Mouse (Mus musculus) limb, embryonic 10.5 days (tissue): Measurements from ENCODE around the gene Hectd4. TPM values are rescaled to one million over a fixed set of nuclear protein-coding genes. Genes with fewer than 3 reads are reported as not detected.
A peak's percentile ranks its signal among the peaks of the same experiment; 100 is the strongest.

Experiments
- DNase-seq: peaks from one replicate; pipeline ENCODE4 v3.0.0-alpha.2; 2017; ENCODE audit warnings: low spot score
- H3K27ac ChIP-seq: fragments of 300-500 bp; sonication (generic); 2 replicates; pipeline ENCODE4 v1.5.1; 2016; ENCODE audit warnings: mild to moderate bottlenecking
- H3K27me3 ChIP-seq: fragments of 300-500 bp; sonication (generic); 2 replicates; pipeline ENCODE4 v1.6.1; 2016; ENCODE audit warnings: low read depth, mild to moderate bottlenecking; ENCODE audit not compliant: poor library complexity, severe bottlenecking
- H3K36me3 ChIP-seq: fragments of 300-500 bp; sonication (generic); 2 replicates; pipeline ENCODE4 v1.6.1; 2016; ENCODE audit warnings: mild to moderate bottlenecking, moderate library complexity
- H3K4me1 ChIP-seq: fragments of 300-500 bp; sonication (generic); 2 replicates; pipeline ENCODE4 v1.6.1; 2016
- H3K4me3 ChIP-seq: fragments of 300-500 bp; sonication (generic); 2 replicates; pipeline ENCODE4 v1.5.1; 2016; ENCODE audit warnings: mild to moderate bottlenecking, moderate library complexity
- H3K9me3 ChIP-seq: fragments of 300-500 bp; sonication (generic); replicated peaks from 2 replicates; pipeline ENCODE4 v1.6.1; 2016; ENCODE audit warnings: mild to moderate bottlenecking
- whole genome bisulfite sequencing: fragments of 180-500 bp; shearing (Covaris S2); methylation state at CpG from one replicate; pipeline ENCODE4 v1.1.7; 2016; 5-methylcytosine and 5-hydroxymethylcytosine counted together
- polyA plus RNA-seq: library from polyadenylated mRNA; unstranded; fragments of >200 nt; fragmentation: Nextera tagmentation; extraction: Ambion mirVana; gene quantifications from 2 replicates; pipeline ENCODE4 v1.2.1, GENCODE M21; 2016

Gene Hectd4
- polyA plus RNA-seq, 1 experiment from 2014 or later: 4.2 TPM

GRCm38 (mm10) chr5:121387126-121387525, 167.1 kb downstream of the Hectd4 start:
- H3K4me1 ChIP-seq: peaks cover 24% of the 10 kb centered on the region
- WGBS: 63% methylated on average over 4 of the region's 4 CpGs
- DNase-seq: no peak
- no peaks in the 10 kb centered on the region for H3K9me3 ChIP-seq
- no peak overlapping the region for H3K4me3 ChIP-seq
- peaks cover 13% of the 10 kb centered on the region for H3K27me3 ChIP-seq
- no peak overlapping the region for H3K27ac ChIP-seq
- peaks cover 12% of the 10 kb centered on the region for H3K36me3 ChIP-seq

GRCm38 (mm10) chr5:121389106-121389505, 169.1 kb downstream of the Hectd4 start:
- 83% methylated on average over 7 of the region's 7 CpGs for WGBS
- Histone ChIP-seq H3K4me3 (no peak overlapping the region), H3K36me3 (no peaks in the 10 kb centered on the region), H3K27me3 (peaks cover 13% of the 10 kb centered on the region), H3K9me3 (no peaks in the 10 kb centered on the region), H3K27ac (no peak overlapping the region), H3K4me1 (peaks cover 21% of the 10 kb centered on the region)
- DNase-seq: no peak

GRCm38 (mm10) chr5:121389691-121390090, 169.7 kb downstream of the Hectd4 start:
- peaks cover 13% of the 10 kb centered on the region for H3K27me3 ChIP-seq
- peaks cover 16% of the 10 kb centered on the region for H3K4me1 ChIP-seq
- no peak for DNase-seq
- no peaks in the 10 kb centered on the region for H3K9me3 ChIP-seq
- H3K27ac ChIP-seq: no peak overlapping the region
- H3K36me3 ChIP-seq: no peaks in the 10 kb centered on the region
- no peak overlapping the region for H3K4me3 ChIP-seq

- H3K4me3 ChIP-seq: no peak overlapping the region
- WGBS: 64% methylated on average over 16 of the region's 16 CpGs
- H3K4me1 ChIP-seq: 0 out of 2 replicates have a peak, but pooled peaks cover 3% of the 10 kb centered on the region
- H3K27ac ChIP-seq: no peak overlapping the region
- no peak for DNase-seq
- no peaks in the 10 kb centered on the region for H3K36me3 ChIP-seq
- no peaks in the 10 kb centered on the region for H3K27me3 ChIP-seq
- H3K9me3 ChIP-seq: no peaks in the 10 kb centered on the region
These were observed 172.8 kb downstream of the Hectd4 start for GRCm38 (mm10) chr5:121392667-121393380.

- Histone ChIP-seq H3K36me3 (no peaks in the 10 kb centered on the region), H3K9me3 (no peaks in the 10 kb centered on the region), H3K4me1 (peaks cover 3% of the 10 kb centered on the region; the same call in 1 of the 2 replicates), H3K27ac (no peak overlapping the region), H3K4me3 (no peak overlapping the region), H3K27me3 (no peaks in the 10 kb centered on the region)
- WGBS: 84% methylated on average over 3 of the region's 3 CpGs
- DNase-seq: no peak
These were observed 173.4 kb downstream of the Hectd4 start for GRCm38 (mm10) chr5:121393402-121393801.

GRCm38 (mm10) chr5:121395621-121396020, 175.6 kb downstream of the Hectd4 start:
- H3K27ac ChIP-seq: no peak overlapping the region
- DNase-seq: no peak
- peaks cover 11% of the 10 kb centered on the region for H3K36me3 ChIP-seq
- WGBS: 85% methylated on average over 5 of the region's 5 CpGs
- H3K9me3 ChIP-seq: no peaks in the 10 kb centered on the region
- peaks cover 21% of the 10 kb centered on the region for H3K4me1 ChIP-seq
- H3K27me3 ChIP-seq: no peaks in the 10 kb centered on the region
- no peak overlapping the region for H3K4me3 ChIP-seq

- Histone ChIP-seq H3K9me3 (no peaks in the 10 kb centered on the region), H3K27me3 (no peaks in the 10 kb centered on the region), H3K27ac (peak within 1 kb of the TSS; percentile 92), H3K36me3 (peaks cover 30% of the 10 kb centered on the region), H3K4me1 (peaks cover 21% of the 10 kb centered on the region), H3K4me3 (peak within 1 kb of the TSS; percentile 76)
- DNase-seq: peak; percentile 98
- 10% methylated on average over 52 of the region's 53 CpGs for WGBS
These were observed 177.4 kb downstream of the Hectd4 start, which contains the start of gene Naa25 for GRCm38 (mm10) chr5:121397187-121398145. Naa25 (plus strand) TSS chr5:121397936.

GRCm38 (mm10) chr5:121398146-121398964, 178.3 kb downstream of the Hectd4 start:
- WGBS: under 1% methylated on average over 67 of the region's 67 CpGs
- Histone ChIP-seq H3K4me1 (peaks cover 21% of the 10 kb centered on the region), H3K4me3 (peak overlapping the region; percentile 76), H3K9me3 (no peaks in the 10 kb centered on the region), H3K27me3 (no peaks in the 10 kb centered on the region), H3K27ac (peak overlapping the region; percentile 92), H3K36me3 (peaks cover 39% of the 10 kb centered on the region)
- peak; percentile 81 for DNase-seq

- Histone ChIP-seq H3K9me3 (no peaks in the 10 kb centered on the region), H3K27ac (no peak overlapping the region), H3K4me1 (peaks cover 21% of the 10 kb centered on the region), H3K27me3 (no peaks in the 10 kb centered on the region), H3K4me3 (peak overlapping the region; percentile 76), H3K36me3 (peaks cover 45% of the 10 kb centered on the region)
- DNase-seq: no peak
- 58% methylated on average over 9 of the region's 9 CpGs for WGBS
These were observed 179.0 kb downstream of the Hectd4 start for GRCm38 (mm10) chr5:121398965-121399462.

- Histone ChIP-seq H3K27ac (no peak overlapping the region), H3K36me3 (peaks cover 49% of the 10 kb centered on the region), H3K9me3 (no peaks in the 10 kb centered on the region), H3K4me3 (peak overlapping the region; percentile 76; the same call in 1 of the 2 replicates), H3K27me3 (no peaks in the 10 kb centered on the region), H3K4me1 (peaks cover 21% of the 10 kb centered on the region)
- 91% methylated on average over 5 of the region's 5 CpGs for WGBS
- no peak for DNase-seq
These were observed 179.5 kb downstream of the Hectd4 start for GRCm38 (mm10) chr5:121399540-121399939.

- H3K36me3 ChIP-seq: peaks cover 54% of the 10 kb centered on the region
- no peak overlapping the region for H3K27ac ChIP-seq
- no peak overlapping the region for H3K4me3 ChIP-seq
- 82% methylated on average over 5 of the region's 5 CpGs for WGBS
- DNase-seq: no peak
- no peaks in the 10 kb centered on the region for H3K9me3 ChIP-seq
- H3K4me1 ChIP-seq: peaks cover 21% of the 10 kb centered on the region
- no peaks in the 10 kb centered on the region for H3K27me3 ChIP-seq
These were observed 180.0 kb downstream of the Hectd4 start for GRCm38 (mm10) chr5:121400064-121400463.

GRCm38 (mm10) chr5:121400849-121401248, 180.8 kb downstream of the Hectd4 start:
- 92% methylated on average over 5 of the region's 5 CpGs for WGBS
- no peak overlapping the region for H3K27ac ChIP-seq
- H3K27me3 ChIP-seq: no peaks in the 10 kb centered on the region
- peaks cover 21% of the 10 kb centered on the region for H3K4me1 ChIP-seq
- DNase-seq: no peak
- no peaks in the 10 kb centered on the region for H3K9me3 ChIP-seq
- H3K4me3 ChIP-seq: no peak overlapping the region
- H3K36me3 ChIP-seq: peaks cover 62% of the 10 kb centered on the region
